Mouse (Mus musculus) olfactory bulb, adult 2 months (tissue): ENCODE measurements around the gene Aldh3b3. TPM values are rescaled to one million over a fixed set of nuclear protein-coding genes. Genes with fewer than 3 reads are reported as not detected.

Source experiments
- H3K27ac ChIP-seq: fragments of 200-500 bp; 2 replicates; pipeline ENCODE4 v1.5.1; 2012; ENCODE audit warnings: low read depth, low read length; ENCODE audit not compliant: insufficient read depth
- H3K4me1 ChIP-seq: fragments of 200-500 bp; 2 replicates; pipeline ENCODE4 v1.6.1; 2012; ENCODE audit warnings: low read length; ENCODE audit not compliant: control insufficient read depth, insufficient read depth
- H3K4me3 ChIP-seq: fragments of 200-500 bp; 2 replicates; pipeline ENCODE4 v1.5.1; 2012; ENCODE audit warnings: mild to moderate bottlenecking, low read depth, low read length, moderate library complexity; ENCODE audit not compliant: insufficient read depth
- CTCF ChIP-seq: fragments of 200-500 bp; IDR thresholded peaks from 2 replicates; pipeline ENCODE4 v1.5.1; 2012; ENCODE audit warnings: low read depth, mild to moderate bottlenecking, low read length, moderate library complexity; ENCODE audit not compliant: insufficient read depth
- POLR2A ChIP-seq: fragments of 200-500 bp; IDR thresholded peaks from 2 replicates; pipeline ENCODE4 v1.6.1; 2012; ENCODE audit warnings: mild to moderate bottlenecking, low read depth, low read length, moderate library complexity; ENCODE audit not compliant: insufficient read depth
- WGBS: fragments of 180-500 bp; shearing (Covaris S2); methylation state at CpG from one replicate; pipeline ENCODE4 v1.1.7; 2018; 5-methylcytosine and 5-hydroxymethylcytosine counted together
- polyA plus RNA-seq: library from polyadenylated mRNA; stranded (reverse); fragments of >200 nt; gene quantifications from 2 replicates; pipeline ENCODE4 v1.2.4, GENCODE M21; 2012; ENCODE audit warnings: low replicate concordance; ENCODE audit not compliant: missing spikeins, insufficient read depth, insufficient read length

Gene Aldh3b3
- polyA plus RNA-seq, 1 experiment, result not detected

DNA sequence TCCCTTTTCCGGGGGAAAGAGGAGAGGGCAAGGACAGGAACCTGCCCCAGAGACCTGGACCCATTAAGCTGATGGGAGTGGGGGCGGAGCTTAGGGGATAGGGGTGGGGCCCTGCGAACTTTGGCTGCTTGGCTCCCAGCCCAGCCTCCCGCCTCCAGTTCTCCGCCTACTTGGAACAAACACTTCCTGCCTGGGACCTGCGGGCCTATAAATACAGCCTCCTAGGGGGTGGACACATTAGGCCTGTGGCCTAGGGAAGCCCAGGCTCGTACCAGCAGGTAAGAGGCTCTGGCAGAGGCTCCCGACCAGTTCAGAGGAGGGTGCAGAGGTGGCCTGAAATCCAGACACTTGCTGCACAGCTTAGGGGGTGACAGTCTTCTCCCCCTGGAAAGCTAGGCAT, 27.9 kb downstream of the Aldh3b3 start, which contains the start of gene Acy3:
TSS of gene Acy3 (plus strand) at position 237 of the 400 bp plus-strand sequence.
- H3K27ac ChIP-seq, result 0 out of 2 replicates have a peak within 1 kb of the TSS, but pooled peaks have one; percentile 2
- WGBS, result 28% methylated on average over 8 of the region's 8 CpGs

DNA sequence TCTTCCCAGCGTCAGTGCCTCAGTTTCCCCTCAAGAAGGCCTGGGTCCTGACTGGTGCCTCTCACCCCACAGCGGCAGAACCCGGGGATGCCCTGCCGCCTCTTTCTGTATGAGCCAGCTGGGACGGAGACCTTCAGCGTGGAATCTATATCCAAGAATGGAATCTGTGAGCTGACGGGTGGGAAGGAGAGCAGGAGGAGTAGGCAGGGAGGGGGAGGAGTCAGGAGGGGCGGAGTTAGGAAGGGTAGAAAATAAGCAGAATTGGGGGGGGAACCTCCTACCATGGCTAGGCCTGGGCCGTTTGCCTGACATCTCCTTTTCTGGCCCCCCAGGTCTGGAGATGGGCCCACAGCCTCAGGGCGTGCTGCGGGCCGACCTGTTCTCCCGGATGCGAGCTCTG, 29.6 kb downstream of the Aldh3b3 start:
- Histone ChIP-seq H3K4me3 (no peak overlapping the region), H3K27ac (no peak overlapping the region), H3K4me1 (peaks cover 16% of the 10 kb centered on the region)
- WGBS, result 92% methylated on average over 14 of the region's 14 CpGs
- TF ChIP-seq POLR2A (no peak), CTCF (no peak)

More for the DNA sequence above, 27.9 kb downstream of the Aldh3b3 start, which contains the start of gene Acy3:
- no peak for TF ChIP-seq POLR2A
- TF ChIP-seq CTCF, result no peak
- Histone ChIP-seq H3K4me1 (peaks cover 16% of the 10 kb centered on the region), H3K4me3 (no peak within 1 kb of the TSS)

DNA sequence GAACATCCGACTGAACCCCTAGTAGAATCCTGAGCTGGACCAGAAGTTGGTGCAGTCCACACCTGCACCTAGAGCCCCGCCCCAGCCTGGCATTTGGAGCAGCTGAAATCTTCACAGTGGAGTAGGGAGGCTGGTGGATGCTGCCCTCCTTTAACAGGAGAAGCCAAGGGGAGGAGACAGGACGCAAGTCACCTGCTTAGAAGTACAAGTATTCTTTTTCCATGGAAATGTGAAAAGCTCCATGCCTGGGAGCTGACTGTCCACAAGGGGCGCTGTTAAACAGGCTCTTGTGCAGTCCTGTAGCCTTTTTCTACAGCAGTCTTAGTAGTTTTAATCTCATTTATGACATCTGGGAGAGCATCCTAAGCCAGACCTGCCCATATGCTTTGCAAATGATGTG, 30.3 kb downstream of the Aldh3b3 start:
- WGBS, result 87% methylated on average over 4 of the region's 4 CpGs
- Histone ChIP-seq H3K27ac (no peak overlapping the region), H3K4me3 (no peak overlapping the region), H3K4me1 (peaks cover 16% of the 10 kb centered on the region)
- TF ChIP-seq CTCF (no peak), POLR2A (no peak)

DNA sequence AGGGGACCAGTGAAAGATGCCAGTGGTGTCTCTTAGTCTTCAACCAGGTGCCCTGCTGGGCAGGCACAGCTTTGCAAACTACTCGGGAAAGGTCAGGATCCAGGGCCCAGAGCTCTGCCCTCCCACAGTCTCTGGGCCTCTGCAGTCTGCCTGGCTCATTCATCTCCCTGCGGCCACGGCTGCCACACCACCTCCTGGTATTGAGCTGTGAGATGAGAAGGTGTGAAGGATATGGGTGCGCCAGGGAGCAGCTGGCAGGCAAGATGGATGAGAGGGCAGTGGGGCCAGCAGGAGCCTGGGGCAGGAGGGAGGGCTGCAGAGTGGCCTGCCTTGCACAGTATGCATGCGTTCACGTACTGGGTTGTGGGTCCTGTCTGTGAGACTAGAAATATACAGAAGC, 32.4 kb downstream of the Aldh3b3 start:
- Histone ChIP-seq H3K4me1 (peaks cover 10% of the 10 kb centered on the region), H3K27ac (no peak overlapping the region), H3K4me3 (no peak overlapping the region)
- 76% methylated on average over 6 of the region's 6 CpGs for WGBS
- no peak for TF ChIP-seq POLR2A
- no peak for TF ChIP-seq CTCF

DNA sequence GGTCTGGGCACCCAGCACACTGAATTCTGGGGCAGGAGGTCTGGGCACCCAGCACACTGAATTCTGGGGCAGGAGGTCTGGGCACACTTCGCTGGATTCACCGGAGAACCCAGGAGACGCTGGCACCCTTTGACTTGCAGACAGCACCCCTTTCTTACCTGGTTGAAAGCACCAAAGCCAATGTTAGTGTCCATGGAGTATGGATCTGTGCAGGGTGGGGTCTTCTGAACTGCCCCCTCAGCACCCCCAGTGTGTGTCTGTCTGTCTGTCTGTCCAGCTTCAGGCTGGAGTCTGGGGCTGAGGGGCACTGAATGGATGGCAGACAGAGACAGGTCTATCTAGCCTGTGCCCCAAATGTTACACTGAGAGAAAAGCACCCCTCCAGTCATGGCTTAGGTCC, 33.1 kb downstream of the Aldh3b3 start:
- Histone ChIP-seq H3K27ac (no peak overlapping the region), H3K4me3 (no peak overlapping the region), H3K4me1 (peaks cover 3% of the 10 kb centered on the region; the same call in 1 of the 2 replicates)
- TF ChIP-seq CTCF (no peak), POLR2A (no peak)
- 96% methylated on average over 3 of the region's 3 CpGs for WGBS

GRCm38 (mm10) chr19:3991966-3992365, 33.5 kb downstream of the Aldh3b3 start:
- 82% methylated on average over 3 of the region's 3 CpGs for WGBS
- H3K4me1 ChIP-seq, result no peaks in the 10 kb centered on the region; the same call in 1 of the 2 replicates
- no peak overlapping the region for H3K4me3 ChIP-seq
- H3K27ac ChIP-seq, result no peak overlapping the region
- no peak for TF ChIP-seq POLR2A
- no peak for TF ChIP-seq CTCF

DNA sequence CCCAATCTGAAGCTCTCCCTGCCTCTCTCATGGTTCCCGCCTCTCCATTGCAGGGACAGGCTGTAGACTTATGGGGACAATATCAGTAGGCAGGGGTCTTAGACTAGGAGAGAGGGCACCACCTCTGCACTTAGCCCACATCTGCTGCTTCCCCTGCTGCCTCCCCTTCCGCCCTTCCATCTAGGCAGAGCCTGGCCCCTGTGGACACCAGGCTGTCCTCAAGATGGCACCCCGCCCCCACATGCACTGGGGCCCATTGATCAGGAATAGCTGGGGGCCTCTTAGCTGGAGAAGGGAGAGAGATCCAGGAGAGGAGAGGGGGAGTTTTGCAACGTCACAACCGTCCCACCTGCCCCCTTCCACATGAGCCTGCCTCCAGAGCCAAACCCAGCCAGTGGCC, 34.0 kb downstream of the Aldh3b3 start, which contains the start of gene Tbx10:
TSS of gene Tbx10 (plus strand) at position 337 of the 400 bp plus-strand sequence.
- TF ChIP-seq POLR2A, result no peak
- TF ChIP-seq CTCF, result no peak
- 64% methylated on average over 5 of the region's 5 CpGs for whole genome bisulfite sequencing
- no peaks in the 10 kb centered on the region for H3K4me1 ChIP-seq
- H3K27ac ChIP-seq, result no peak within 1 kb of the TSS
- H3K4me3 ChIP-seq, result no peak within 1 kb of the TSS

GRCm38 (mm10) chr19:3994932-3995331, 36.5 kb downstream of the Aldh3b3 start:
- TF ChIP-seq POLR2A, result no peak
- TF ChIP-seq CTCF, result no peak
- no peak overlapping the region for H3K27ac ChIP-seq
- 71% methylated on average over 6 of the region's 6 CpGs for WGBS
- no peak overlapping the region for H3K4me3 ChIP-seq
- H3K4me1 ChIP-seq, result peaks cover 3% of the 10 kb centered on the region

DNA sequence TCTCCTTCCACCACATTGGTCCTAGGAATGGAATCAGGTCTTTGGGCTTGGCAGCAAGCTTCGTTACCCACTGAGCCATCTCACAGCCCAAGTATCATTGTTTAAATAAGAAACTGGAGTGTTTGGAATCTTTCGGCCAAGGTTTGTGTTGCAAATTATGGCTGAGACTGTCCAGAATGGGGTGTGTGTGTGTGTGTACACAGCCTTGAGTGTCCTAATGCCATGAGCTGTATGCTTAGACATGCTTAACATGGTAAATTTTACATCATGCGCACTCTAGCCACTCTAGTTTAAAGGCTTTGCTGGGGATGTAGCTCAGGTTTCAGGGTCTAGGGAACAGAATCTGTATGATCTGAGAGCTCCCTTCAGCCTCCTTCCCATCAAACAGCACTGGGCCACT, 37.1 kb downstream of the Aldh3b3 start:
- Histone ChIP-seq H3K4me3 (no peak overlapping the region), H3K27ac (no peak overlapping the region), H3K4me1 (peaks cover 4% of the 10 kb centered on the region)
- 83% methylated on average over 3 of the region's 3 CpGs for WGBS
- TF ChIP-seq POLR2A (no peak), CTCF (no peak)

GRCm38 (mm10) chr19:3996106-3996505, 37.7 kb downstream of the Aldh3b3 start:
- Histone ChIP-seq H3K4me3 (no peak overlapping the region), H3K27ac (no peak overlapping the region), H3K4me1 (peaks cover 8% of the 10 kb centered on the region)
- TF ChIP-seq POLR2A, result no peak
- TF ChIP-seq CTCF, result no peak
- WGBS, result 79% methylated on average over 7 of the region's 7 CpGs
